Mouse (Mus musculus) limb, embryonic 13.5 days (tissue): ENCODE results near the gene Krtap5-4. TPM values are rescaled to one million over a fixed set of nuclear protein-coding genes. Genes with fewer than 3 reads are reported as not detected.
A peak's percentile ranks its signal among the peaks of the same experiment; 100 is the strongest.

Source experiments
- ATAC-seq: fragments of 200-750 bp; cut with Nextera tagmentation; 2 replicates; pipeline ENCODE4 v1.8.0; 2017; ENCODE audit warnings: low read depth, moderate number of reproducible peaks, moderate TSS enrichment; ENCODE audit not compliant: low FRiP score
- H3K27ac ChIP-seq: fragments of 300-500 bp; sonication (generic); 2 replicates; pipeline ENCODE4 v1.5.1; 2015; ENCODE audit warnings: inconsistent platforms, mild to moderate bottlenecking, moderate library complexity
- H3K27me3 ChIP-seq: fragments of 300-500 bp; sonication (generic); 2 replicates; pipeline ENCODE4 v1.6.1; 2015; ENCODE audit warnings: mild to moderate bottlenecking, inconsistent platforms
- H3K36me3 ChIP-seq: fragments of 300-500 bp; sonication (generic); 2 replicates; pipeline ENCODE4 v1.6.1; 2015; ENCODE audit warnings: inconsistent platforms, mild to moderate bottlenecking, moderate library complexity
- H3K4me1 ChIP-seq: fragments of 300-500 bp; sonication (generic); 2 replicates; pipeline ENCODE4 v1.6.1; 2015; ENCODE audit warnings: inconsistent platforms
- H3K4me2 ChIP-seq: fragments of 300-500 bp; sonication (generic); replicated peaks from 2 replicates; pipeline ENCODE4 v1.6.1; 2015; ENCODE audit warnings: inconsistent platforms, mild to moderate bottlenecking, moderate library complexity
- H3K4me3 ChIP-seq: fragments of 300-500 bp; sonication (generic); 2 replicates; pipeline ENCODE4 v1.5.1; 2015; ENCODE audit warnings: moderate library complexity, mild to moderate bottlenecking, inconsistent platforms
- H3K9ac ChIP-seq: fragments of 300-500 bp; sonication (generic); 2 replicates; pipeline ENCODE4 v1.6.1; 2015; ENCODE audit warnings: mild to moderate bottlenecking, inconsistent platforms
- H3K9me3 ChIP-seq: fragments of 300-500 bp; sonication (generic); 2 replicates; pipeline ENCODE4 v1.6.1; 2016; ENCODE audit warnings: inconsistent platforms
- WGBS: fragments of 180-500 bp; shearing (Covaris S2); methylation state at CpG from one replicate; pipeline ENCODE4 v1.1.7; 2015; 5-methylcytosine and 5-hydroxymethylcytosine counted together
- polyA plus RNA-seq: library from polyadenylated mRNA; unstranded; fragments of >200 nt; fragmentation: Nextera tagmentation; extraction: Ambion mirVana; gene quantifications from 2 replicates; pipeline ENCODE4 v1.2.1, GENCODE M21; 2015

Krtap5-4 gene
- polyA plus RNA-seq, 1 experiment from 2014 or later, result not detected

GRCm38 (mm10) chr7:142349308-142349961, 46.1 kb downstream of the Krtap5-4 start:
- H3K36me3 ChIP-seq, result no peaks in the 10 kb centered on the region
- H3K9ac ChIP-seq, result no peak overlapping the region
- H3K27me3 ChIP-seq, result no peaks in the 10 kb centered on the region
- peaks cover 21% of the 10 kb centered on the region for H3K4me1 ChIP-seq
- H3K4me2 ChIP-seq, result peak overlapping the region; percentile 21; the same call in 1 of the 2 replicates
- no peak overlapping the region for H3K4me3 ChIP-seq
- ATAC-seq, result 0 out of 2 replicates have a peak, but pooled peaks have one; percentile 54
- 24% methylated on average over 9 of the region's 9 CpGs for WGBS
- no peak overlapping the region; the same call in 1 of the 2 replicates for H3K27ac ChIP-seq
- H3K9me3 ChIP-seq, result no peaks in the 10 kb centered on the region

DNA sequence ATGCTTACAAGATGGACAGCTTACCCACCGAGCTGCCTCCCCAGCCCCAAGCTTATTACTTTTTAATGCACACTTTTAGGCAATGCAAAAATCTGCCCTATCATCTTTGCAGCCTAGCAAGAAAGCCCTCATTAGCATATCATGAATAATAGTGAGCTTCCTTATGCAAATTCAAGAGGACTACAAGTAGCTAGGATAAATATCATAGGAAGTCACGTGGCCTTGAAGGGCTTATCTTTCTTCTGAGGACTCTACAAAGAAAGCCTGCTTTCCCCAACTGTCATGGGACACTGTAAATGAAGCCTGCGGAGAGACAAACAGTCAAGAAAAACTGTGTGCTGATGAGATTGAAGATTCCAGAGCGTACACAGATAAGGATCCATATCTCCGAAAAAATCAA, 48.2 kb downstream of the Krtap5-4 start:
- Histone ChIP-seq H3K27ac (no peak overlapping the region), H3K4me2 (no peak overlapping the region), H3K4me1 (peaks cover 21% of the 10 kb centered on the region), H3K9me3 (no peaks in the 10 kb centered on the region), H3K4me3 (no peak overlapping the region), H3K27me3 (no peaks in the 10 kb centered on the region; the same call in 1 of the 2 replicates), H3K9ac (no peak overlapping the region), H3K36me3 (no peaks in the 10 kb centered on the region)
- ATAC-seq, result no peak
- 75% methylated on average over 5 of the region's 5 CpGs for WGBS

- H3K4me3 ChIP-seq, result no peak overlapping the region
- no peaks in the 10 kb centered on the region; the same call in 1 of the 2 replicates for H3K27me3 ChIP-seq
- no peaks in the 10 kb centered on the region for H3K9me3 ChIP-seq
- H3K27ac ChIP-seq, result no peak overlapping the region
- H3K9ac ChIP-seq, result no peak overlapping the region
- H3K4me1 ChIP-seq, result peaks cover 20% of the 10 kb centered on the region
- no peaks in the 10 kb centered on the region for H3K36me3 ChIP-seq
- WGBS, result 70% methylated on average over 5 of the region's 5 CpGs
- no peak overlapping the region for H3K4me2 ChIP-seq
- no peak for ATAC-seq
Measured at GRCm38 (mm10) chr7:142353854-142354253, 50.5 kb downstream of the Krtap5-4 start.

Other genes starting within 250 kb of the Krtap5-4 start
- 70.7 and 71.4 TPM in 2 replicates for gene Mob2, start 242.5 kb upstream of the Krtap5-4 start, polyA plus RNA-seq
- gene Dusp8, start 207.7 kb upstream of the Krtap5-4 start, polyA plus RNA-seq, result 2.3 and 2.7 TPM in 2 replicates
- gene Gm45618, start 182.8 kb upstream of the Krtap5-4 start, polyA plus RNA-seq, result not detected in 2 replicates
- gene Gm39115, start 167.5 kb upstream of the Krtap5-4 start, polyA plus RNA-seq, result not detected in 2 replicates
- gene Gm45337, start 158.9 kb upstream of the Krtap5-4 start, polyA plus RNA-seq, result not detected in 2 replicates
- gene Gm29735, start 146.4 kb upstream of the Krtap5-4 start, polyA plus RNA-seq, result not detected in 2 replicates
- gene Gm4553, start 137.8 kb upstream of the Krtap5-4 start, polyA plus RNA-seq, result not detected in 2 replicates
- gene Krtap5-2, start 127.5 kb upstream of the Krtap5-4 start, polyA plus RNA-seq, result not detected in 2 replicates
- gene Gm10153, start 113.2 kb upstream of the Krtap5-4 start, polyA plus RNA-seq, result not detected in 2 replicates
- gene Krtap5-3, start 102.2 kb upstream of the Krtap5-4 start, polyA plus RNA-seq, result not detected in 2 replicates
- gene Gm7579, start 91.7 kb upstream of the Krtap5-4 start, polyA plus RNA-seq, result not detected in 2 replicates
- not detected in 2 replicates for gene Krtap5-5, start 73.6 kb upstream of the Krtap5-4 start, polyA plus RNA-seq
- not detected in 2 replicates for gene Gm40460, start 62.5 kb upstream of the Krtap5-4 start, polyA plus RNA-seq
- not detected in 2 replicates for gene Gm2431, start 45.2 kb upstream of the Krtap5-4 start, polyA plus RNA-seq
- gene Gm4559, start 29.2 kb upstream of the Krtap5-4 start, polyA plus RNA-seq, result not detected in 2 replicates
- not detected in 2 replicates for gene Krtap5-1, start 6.4 kb upstream of the Krtap5-4 start, polyA plus RNA-seq
- 1.1 and 1.5 TPM in 2 replicates for gene Ifitm10, start 70.2 kb downstream of the Krtap5-4 start, polyA plus RNA-seq
- not detected in 2 replicates for gene Gm49369, start 79.1 kb downstream of the Krtap5-4 start, polyA plus RNA-seq
- gene Ctsd, start 84.5 kb downstream of the Krtap5-4 start, polyA plus RNA-seq, result 228 and 241 TPM in 2 replicates
- gene Syt8, start 131.3 kb downstream of the Krtap5-4 start, polyA plus RNA-seq, result 1.2 and 1.4 TPM in 2 replicates
- gene Tnni2, start 138.3 kb downstream of the Krtap5-4 start, polyA plus RNA-seq, result 45.2 and 47.5 TPM in 2 replicates
- 46.3 and 49.8 TPM in 2 replicates for gene Lsp1, start 157.3 kb downstream of the Krtap5-4 start, polyA plus RNA-seq
- 60.9 and 62.3 TPM in 2 replicates for gene Tnnt3, start 195.3 kb downstream of the Krtap5-4 start, polyA plus RNA-seq
- 27.3 and 35.1 TPM in 2 replicates for gene Mrpl23, start 229.1 kb downstream of the Krtap5-4 start, polyA plus RNA-seq